Mouse (Mus musculus): ENCODE results near the gene Erc1.

DNA sequence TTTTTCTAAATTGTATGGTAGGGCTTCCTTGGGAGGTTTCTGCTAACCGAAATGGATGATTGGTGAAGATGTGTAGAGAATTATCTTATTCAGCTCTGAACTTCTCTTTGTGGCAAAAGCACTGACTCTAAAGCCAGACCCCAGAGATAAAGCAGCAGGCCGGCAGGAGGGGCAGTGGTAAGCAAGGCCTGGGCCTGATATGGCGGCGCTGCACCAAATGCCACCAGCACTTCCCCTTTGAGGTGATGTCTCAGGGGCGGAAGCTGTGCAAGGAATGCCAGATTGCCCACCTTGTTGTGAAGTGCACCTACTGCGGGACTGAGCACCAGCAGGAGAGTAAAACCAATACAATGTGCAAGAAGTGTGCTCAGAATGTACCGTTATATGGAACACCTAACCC lies 44.7 kb upstream of the Erc1 start:
- TF ChIP-seq CTCF (IDR thresholded peaks at IDR 0.05; ENCODE audit: extremely low read depth, insufficient read length, insufficient replicate concordance, low read depth, low read length) (no peak), POLR2A (IDR thresholded peaks at IDR 0.05; ENCODE audit: low read depth, low read length) (no peak)

Data from small intestine, adult 2 months (tissue).